Mouse (Mus musculus): Measurements from ENCODE around the gene Tex2.

- no peak for TF ChIP-seq CTCF (IDR thresholded peaks at IDR 0.05)
- TF ChIP-seq EP300 (IDR thresholded peaks at IDR 0.05): no peak
These were observed 67.1 kb downstream of the Tex2 start for GRCm38 (mm10) chr11:106546081-106546480.

All from lung, postnatal 0 days (tissue).